Mouse (Mus musculus) skeletal muscle tissue, adult 2 months (tissue): ENCODE measurements around the gene Sun1.

Experiments
- DNase-seq: peaks from one replicate; pipeline ENCODE4 v3.0.0-alpha.2; 2012; ENCODE audit warnings: low read depth, low spot score

Gene Sun1

GRCm38 (mm10) chr5:139286142-139286941 is 85.9 kb downstream of the Sun1 start:
- no peak for DNase-seq

DNA sequence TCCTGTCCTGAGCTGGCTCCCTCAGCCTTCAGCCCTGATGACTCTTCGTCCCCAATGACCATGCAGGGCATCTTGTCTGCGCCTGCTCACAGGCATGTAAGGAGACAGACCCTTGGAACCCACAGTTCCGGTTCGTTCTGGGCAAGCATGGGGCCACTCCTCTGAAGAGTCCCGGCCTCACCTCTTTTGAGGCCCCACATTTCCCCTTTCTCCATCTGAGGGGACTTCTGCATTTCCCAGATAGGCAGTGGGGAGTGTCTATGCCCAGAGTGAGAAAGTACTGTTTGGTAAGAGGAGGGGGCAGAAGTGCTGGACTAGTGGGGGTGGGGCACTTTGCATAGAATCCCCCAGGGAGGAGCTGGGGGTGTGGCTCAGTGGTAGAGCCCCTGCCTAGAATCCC is 86.7 kb downstream of the Sun1 start:
- DNase-seq, result no peak

DNA sequence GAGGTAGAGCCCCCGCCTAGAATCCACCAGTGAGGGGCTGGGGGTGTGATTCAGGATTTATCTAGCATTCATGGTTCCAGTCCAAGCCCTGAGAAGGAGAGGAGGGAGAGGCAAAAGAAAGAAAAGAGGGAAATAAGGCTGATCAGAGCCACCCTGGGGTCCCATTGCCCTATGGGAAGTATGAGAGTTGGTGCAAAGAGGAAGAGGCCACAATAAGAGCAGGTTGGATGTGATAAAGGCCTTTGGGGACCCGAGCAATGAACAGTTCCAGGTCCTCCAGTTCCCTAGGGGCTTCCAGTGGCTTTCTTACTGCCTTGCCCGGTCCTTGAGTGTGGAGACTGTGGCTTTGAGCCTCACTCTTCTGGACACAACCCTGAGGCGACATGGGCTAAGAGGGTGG is 87.3 kb downstream of the Sun1 start:
- DNase-seq, result no peak

- no peak for DNase-seq
Measured at GRCm38 (mm10) chr5:139288591-139288990, 88.2 kb downstream of the Sun1 start.

GRCm38 (mm10) chr5:139290467-139291259 is 90.2 kb downstream of the Sun1 start:
- DNase-seq, result no peak

- DNase-seq, result no peak
Measured at GRCm38 (mm10) chr5:139291811-139292560, 91.5 kb downstream of the Sun1 start.

GRCm38 (mm10) chr5:139294089-139294488 is 93.7 kb downstream of the Sun1 start:
- DNase-seq, result no peak

- DNase-seq, result no peak
Measured at GRCm38 (mm10) chr5:139297092-139297491, 96.7 kb downstream of the Sun1 start.

DNA sequence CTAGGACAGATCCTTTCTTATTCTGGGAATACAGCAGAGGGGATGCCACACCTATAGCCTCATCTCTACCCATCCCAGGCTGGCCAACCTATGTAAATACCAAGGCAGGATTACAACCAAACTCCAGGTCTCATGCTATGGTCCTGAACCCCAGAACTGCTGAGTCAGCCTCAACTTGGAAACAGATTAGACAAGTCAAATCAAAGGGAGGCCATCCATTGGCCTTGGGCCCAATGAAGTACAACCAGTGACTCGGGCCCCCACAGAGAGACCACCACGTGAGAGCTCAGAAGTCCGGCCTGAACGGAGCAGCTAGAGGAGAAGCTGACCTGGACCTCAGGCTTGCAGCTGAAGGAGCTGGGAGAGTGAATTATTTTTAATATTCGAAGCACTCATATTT is 97.3 kb downstream of the Sun1 start:
- no peak for DNase-seq
